ENCODE assay signal across 9 mouse cellular contexts in the genomic region with DNA sequence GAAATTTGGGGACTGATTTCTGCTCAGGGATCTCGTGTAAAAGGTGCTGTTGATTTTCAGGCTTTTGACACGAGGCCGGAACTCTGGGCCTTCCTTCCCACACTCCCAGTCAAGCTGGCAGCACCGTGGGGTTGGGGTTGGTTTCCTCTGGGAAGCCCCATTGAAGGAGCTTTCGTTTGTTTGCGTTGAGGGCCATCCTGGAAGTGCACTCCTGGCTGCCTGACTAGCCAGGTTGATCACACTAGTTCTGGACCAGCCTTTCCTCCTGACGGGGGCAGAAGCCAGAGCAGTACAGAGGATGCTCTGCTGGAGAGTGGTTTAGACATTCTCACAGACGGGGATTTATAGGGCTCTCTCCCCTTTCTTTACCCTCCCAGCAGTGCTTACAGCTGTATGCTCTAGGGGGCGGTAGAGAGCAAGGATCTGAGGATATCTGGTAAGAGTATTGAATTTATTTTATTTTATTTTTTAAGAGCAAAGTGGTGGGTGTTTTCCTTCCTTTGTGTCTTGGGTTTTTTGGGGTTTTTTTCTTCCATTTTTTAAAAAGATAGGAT.
A peak's percentile ranks its signal among the peaks of the same experiment; 100 is the strongest.
DNase-seq lines count a peak whose midpoint lies in the region; ATAC-seq and TF ChIP-seq lines count a peak whose summit lies in the region.
"Had no signal": no experiment of that assay in that cellular context is flagged by ENCODE, and none has a peak within 500 bp of the region (broad histone marks: within the 10 kb centered on the region; RNA-seq: fewer than 3 reads in every experiment).

No protein-coding gene starts in this region.

- no peak overlapping the region for H3K9ac ChIP-seq in forebrain, embryonic 11.5 days (ENCODE audit: low read length)
- H3K9ac ChIP-seq in forebrain, embryonic 12.5 days: no peak overlapping the region
- peak overlapping the region; percentile 24; the same call in 1 of the 2 replicates for H3K9ac ChIP-seq in heart, adult 2 months (ENCODE audit: low read depth, low read length)
- no peak overlapping the region; the same call in none of the 2 replicates for H3K9ac ChIP-seq in kidney, embryonic 16.5 days (replicated peaks; ENCODE audit: low read length)
- H3K9ac ChIP-seq in lung, embryonic 16.5 days (ENCODE audit: low read length): peak overlapping the region; percentile 51; the same call in 1 of the 2 replicates
- H3K9ac ChIP-seq: limb, embryonic 12.5 days had no signal

- H3K27ac ChIP-seq in forebrain, embryonic 11.5 days (ENCODE audit: low read depth, low read length): no peak overlapping the region
- H3K27ac ChIP-seq in forebrain, embryonic 12.5 days: no peak overlapping the region
- peak overlapping the region; percentile 51 for H3K27ac ChIP-seq in heart, adult 2 months
- H3K27ac ChIP-seq in kidney, embryonic 16.5 days (ENCODE audit: low read length): peak overlapping the region; percentile 80
- peak overlapping the region; percentile 34 for H3K27ac ChIP-seq in lung, embryonic 16.5 days (ENCODE audit: low read length)
- H3K27ac ChIP-seq: limb, embryonic 12.5 days had no signal

- DNase-seq in forebrain, embryonic 11.5 days (ENCODE audit: low spot score): peak; percentile 56
- peak; percentile 30 to 49 for DNase-seq in CD8-positive naive resting alpha-beta T cell, adult 2 months (ENCODE audit: low read depth in 2 of 2, low spot score in 2 of 2)
- DNase-seq in c-Kit-positive CD71-negative TER-119-negative erythroid progenitor cells, embryonic 14.5 days (ENCODE audit: low read depth): peak; percentile 61
- peak; percentile 46 to 64 for DNase-seq in heart, adult 2 months
- DNase-seq in spleen, postnatal 36 days (ENCODE audit: low spot score in 2 of 2): peak; percentile 27 to 32

- 33% methylated on average over 9 of the region's 9 CpGs for WGBS in forebrain, embryonic 11.5 days
- 40% methylated on average over 9 of the region's 9 CpGs for WGBS in forebrain, embryonic 12.5 days
- 28% methylated on average over 9 of the region's 9 CpGs for WGBS in heart, adult 2 months
- WGBS in kidney, embryonic 16.5 days: 29% methylated on average over 9 of the region's 9 CpGs
- WGBS in lung, embryonic 16.5 days: 15% methylated on average over 9 of the region's 9 CpGs

- no peaks in the 10 kb centered on the region for H3K4me1 ChIP-seq in forebrain, embryonic 11.5 days (replicated peaks; ENCODE audit: control insufficient read depth, insufficient read depth, low read length)
- 0 out of 2 replicates have a peak, but pooled peaks cover 7% of the 10 kb centered on the region for H3K4me1 ChIP-seq in forebrain, embryonic 12.5 days
- peaks cover 4% of the 10 kb centered on the region; the same call in 1 of the 2 replicates for H3K4me1 ChIP-seq in heart, adult 2 months (ENCODE audit: control insufficient read depth, insufficient read depth, low read length)
- H3K4me1 ChIP-seq in kidney, embryonic 16.5 days (ENCODE audit: insufficient read depth, low read length): peaks cover 20% of the 10 kb centered on the region
- peaks cover 19% of the 10 kb centered on the region for H3K4me1 ChIP-seq in lung, embryonic 16.5 days (replicated peaks; ENCODE audit: control insufficient read depth, insufficient read depth, low read length)

- H3K4me3 ChIP-seq in forebrain, embryonic 11.5 days (ENCODE audit: low read depth, low read length): no peak overlapping the region
- no peak overlapping the region for H3K4me3 ChIP-seq in forebrain, embryonic 12.5 days (replicated peaks)
- H3K4me3 ChIP-seq in heart, adult 2 months: no peak overlapping the region
- H3K4me3 ChIP-seq in kidney, embryonic 16.5 days (ENCODE audit: low read length): no peak overlapping the region
- no peak overlapping the region for H3K4me3 ChIP-seq in lung, embryonic 16.5 days (ENCODE audit: low read length)
- H3K4me3 ChIP-seq: limb, embryonic 12.5 days had no signal

- no peaks in the 10 kb centered on the region for H3K36me3 ChIP-seq in forebrain, embryonic 11.5 days (ENCODE audit: control insufficient read depth, insufficient read depth, low read length)
- H3K36me3 ChIP-seq in forebrain, embryonic 12.5 days (replicated peaks): no peaks in the 10 kb centered on the region
- H3K36me3 ChIP-seq in heart, adult 2 months (ENCODE audit: control insufficient read depth, insufficient read depth, low read length): no peaks in the 10 kb centered on the region
- no peaks in the 10 kb centered on the region for H3K36me3 ChIP-seq in kidney, embryonic 16.5 days (ENCODE audit: insufficient read depth, low read length)
- no peaks in the 10 kb centered on the region for H3K36me3 ChIP-seq in lung, embryonic 16.5 days (ENCODE audit: control insufficient read depth, insufficient read depth, low read length)
- H3K36me3 ChIP-seq: limb, embryonic 12.5 days had no signal

- no peaks in the 10 kb centered on the region for H3K79me2 ChIP-seq in heart, adult 2 months (replicated peaks; ENCODE audit: control insufficient read depth, insufficient read depth, low read length)

- TF ChIP-seq CTCF in heart, adult 2 months (IDR thresholded peaks at IDR 0.05): peak; percentile 96; the same call in 1 of the 2 replicates

- no peak for TF ChIP-seq POLR2A in heart, adult 2 months (IDR thresholded peaks at IDR 0.05; ENCODE audit: insufficient read depth, low read depth, low read length)

- TF ChIP-seq EP300 in heart, adult 2 months (IDR thresholded peaks at IDR 0.05; ENCODE audit: insufficient read depth, low read depth, low read length): no peak

- 0 out of 2 replicates have a peak, but pooled peaks have one; percentile 15 for ATAC-seq in forebrain, embryonic 11.5 days (replicated peaks; ENCODE audit: low FRiP score)
- ATAC-seq in forebrain, embryonic 12.5 days (ENCODE audit: low FRiP score): no peak
- no peak for ATAC-seq in kidney, embryonic 16.5 days (ENCODE audit: low FRiP score, low TSS enrichment)
- ATAC-seq in lung, embryonic 16.5 days (ENCODE audit: low read depth): peak; percentile 49

- H3K4me2 ChIP-seq in forebrain, embryonic 11.5 days (ENCODE audit: low read depth, low read length, severe bottlenecking): no peak overlapping the region
- H3K4me2 ChIP-seq in forebrain, embryonic 12.5 days: no peak overlapping the region
- no peak overlapping the region for H3K4me2 ChIP-seq in kidney, embryonic 16.5 days (replicated peaks; ENCODE audit: low read depth, low read length)
- H3K4me2 ChIP-seq in lung, embryonic 16.5 days (ENCODE audit: low read depth, low read length): no peak overlapping the region
- H3K4me2 ChIP-seq: limb, embryonic 12.5 days had no signal

- H3K27me3 ChIP-seq in forebrain, embryonic 11.5 days (ENCODE audit: control insufficient read depth, insufficient read depth, low read length): no peaks in the 10 kb centered on the region
- no peaks in the 10 kb centered on the region for H3K27me3 ChIP-seq in forebrain, embryonic 12.5 days
- no peaks in the 10 kb centered on the region for H3K27me3 ChIP-seq in heart, adult 2 months (ENCODE audit: control insufficient read depth, insufficient read depth, low read length)
- H3K27me3 ChIP-seq in kidney, embryonic 16.5 days (ENCODE audit: insufficient read depth, low read length): no peaks in the 10 kb centered on the region
- H3K27me3 ChIP-seq in lung, embryonic 16.5 days (ENCODE audit: control insufficient read depth, insufficient read depth, low read depth, low read length): no peaks in the 10 kb centered on the region
- H3K27me3 ChIP-seq: limb, embryonic 12.5 days had no signal

- intact Hi-C loops in heart, adult 2 months (cut with DNase I): loop anchor here (5.0 kb wide), 1 partner anchor 121 kb away; no protein-coding TSS in a partner anchor

- no peaks in the 10 kb centered on the region for H3K9me3 ChIP-seq in forebrain, embryonic 11.5 days (ENCODE audit: control insufficient read depth, low read length)
- no peaks in the 10 kb centered on the region for H3K9me3 ChIP-seq in forebrain, embryonic 12.5 days
- H3K9me3 ChIP-seq in kidney, embryonic 16.5 days (ENCODE audit: low read length): no peaks in the 10 kb centered on the region
- H3K9me3 ChIP-seq in lung, embryonic 16.5 days (ENCODE audit: control insufficient read depth, low read length): no peaks in the 10 kb centered on the region
- H3K9me3 ChIP-seq: limb, embryonic 12.5 days had no signal

Comparison
In these comparisons a context has a peak if more than half of its experiments do, and no peak if none do; other contexts are left out.
1. ATAC-seq: peak in forebrain, embryonic 11.5 days (single experiment) and lung, embryonic 16.5 days (single experiment); none in forebrain, embryonic 12.5 days (single experiment) and kidney, embryonic 16.5 days (single experiment).
2. H3K27ac ChIP-seq: peak in heart, adult 2 months (single experiment), kidney, embryonic 16.5 days (single experiment) and lung, embryonic 16.5 days (single experiment); none in forebrain, embryonic 11.5 days (single experiment) and forebrain, embryonic 12.5 days (single experiment).
3. H3K9ac ChIP-seq: peak in heart, adult 2 months (single experiment) and lung, embryonic 16.5 days (single experiment); none in forebrain, embryonic 11.5 days (single experiment), forebrain, embryonic 12.5 days (single experiment) and kidney, embryonic 16.5 days (single experiment).
4. Peak in every context shown above with its lines, with median percentiles within 50 percentile points of each other: DNase-seq.